Mouse (Mus musculus): ENCODE measurements around the gene Gipc1. TPM values are rescaled to one million over a fixed set of nuclear protein-coding genes. Genes with fewer than 3 reads are reported as not detected.

Gene Gipc1
- polyA plus RNA-seq, 1 experiment from 2014 or later = 119 TPM

DNA sequence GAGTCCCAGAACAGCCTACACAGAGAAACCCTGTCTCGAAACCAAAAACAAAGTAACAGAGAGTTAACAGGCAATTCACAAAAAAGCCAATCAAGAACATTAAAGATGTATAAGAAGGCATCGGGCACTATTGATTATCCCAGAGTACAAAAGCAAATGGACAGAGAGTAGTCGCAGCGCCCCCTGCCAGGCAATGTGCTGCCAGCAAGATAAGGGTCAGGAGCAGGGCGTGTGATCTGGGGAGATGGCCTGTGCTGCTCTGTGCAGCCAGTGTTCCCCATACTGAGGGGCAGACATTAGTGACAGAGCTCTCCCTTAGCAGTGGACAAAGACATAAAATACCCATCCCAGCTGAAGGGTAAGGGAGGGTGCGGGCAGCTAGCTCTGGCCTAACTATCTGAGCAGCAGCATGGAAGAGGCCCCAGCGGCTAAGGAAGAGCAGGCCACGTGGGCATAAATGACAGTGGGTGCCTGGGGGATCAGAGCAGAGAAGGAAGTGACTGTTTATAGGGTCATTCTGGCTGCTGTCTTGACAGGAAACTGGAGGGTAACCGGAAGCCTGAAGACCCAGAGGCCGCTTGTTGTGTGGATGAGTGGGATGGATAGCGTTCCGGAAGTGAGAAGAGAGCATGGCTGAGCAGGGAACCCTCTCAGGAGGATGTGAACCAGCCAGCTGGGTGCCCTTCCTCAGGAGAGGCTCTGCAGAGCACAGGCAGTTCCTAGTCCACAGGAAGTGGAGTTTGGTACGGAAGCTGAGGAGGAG lies 4.2 kb downstream of the Gipc1 start:
- no peak for ATAC-seq (ENCODE audit: low FRiP score)
- Histone ChIP-seq H3K4me2 (replicated peaks) (no peak overlapping the region), H3K4me3 (replicated peaks; ENCODE audit: low read length) (no peak overlapping the region), H3K27ac (no peak overlapping the region), H3K9me3 (ENCODE audit: control insufficient read depth, low read length) (no peaks in the 10 kb centered on the region), H3K4me1 (replicated peaks; ENCODE audit: control insufficient read depth, insufficient read depth, low read length) (peaks cover 25% of the 10 kb centered on the region), H3K27me3 (ENCODE audit: control insufficient read depth, insufficient read depth, low read length) (no peaks in the 10 kb centered on the region), H3K36me3 (replicated peaks; ENCODE audit: control insufficient read depth, insufficient read depth) (no peaks in the 10 kb centered on the region; the same call in 1 of the 2 replicates), H3K9ac (no peak overlapping the region)
- DNase-seq (ENCODE audit: low spot score) = no peak
- WGBS = 83% methylated on average over 13 of the region's 13 CpGs

- H3K4me1 ChIP-seq (replicated peaks; ENCODE audit: control insufficient read depth, insufficient read depth, low read length) = peaks cover 12% of the 10 kb centered on the region
- H3K4me3 ChIP-seq (replicated peaks; ENCODE audit: low read length) = no peak overlapping the region
- DNase-seq (ENCODE audit: low spot score) (no peak), ATAC-seq (ENCODE audit: low FRiP score) (0 out of 2 replicates have a peak, but pooled peaks have one; percentile 19)
- H3K27ac ChIP-seq = 0 out of 2 replicates have a peak overlapping the region, but pooled peaks have one; percentile 5
- H3K36me3 ChIP-seq (replicated peaks; ENCODE audit: control insufficient read depth, insufficient read depth) = peaks cover 16% of the 10 kb centered on the region
- peak overlapping the region; percentile 35; the same call in 1 of the 2 replicates for H3K9ac ChIP-seq
- no peaks in the 10 kb centered on the region for H3K27me3 ChIP-seq (ENCODE audit: control insufficient read depth, insufficient read depth, low read length)
- H3K4me2 ChIP-seq (replicated peaks) = peak overlapping the region; percentile 8; the same call in 1 of the 2 replicates
- 6% methylated on average over 8 of the region's 8 CpGs for WGBS
- no peaks in the 10 kb centered on the region for H3K9me3 ChIP-seq (ENCODE audit: control insufficient read depth, low read length)
Observed at GRCm38 (mm10) chr8:83660545-83660944, 8.1 kb downstream of the Gipc1 start.

GRCm38 (mm10) chr8:83660995-83661680 lies 8.7 kb downstream of the Gipc1 start:
- Histone ChIP-seq H3K4me3 (replicated peaks; ENCODE audit: low read length) (no peak overlapping the region), H3K9ac (peak overlapping the region; percentile 35; the same call in 1 of the 2 replicates), H3K27me3 (ENCODE audit: control insufficient read depth, insufficient read depth, low read length) (no peaks in the 10 kb centered on the region), H3K36me3 (replicated peaks; ENCODE audit: control insufficient read depth, insufficient read depth) (peaks cover 16% of the 10 kb centered on the region), H3K4me1 (replicated peaks; ENCODE audit: control insufficient read depth, insufficient read depth, low read length) (peaks cover 13% of the 10 kb centered on the region), H3K27ac (no peak overlapping the region), H3K4me2 (replicated peaks) (peak overlapping the region; percentile 8; the same call in 1 of the 2 replicates), H3K9me3 (ENCODE audit: control insufficient read depth, low read length) (no peaks in the 10 kb centered on the region)
- 20% methylated on average over 22 of the region's 22 CpGs for WGBS
- no peak for DNase-seq (ENCODE audit: low spot score)
- ATAC-seq (ENCODE audit: low FRiP score) = 0 out of 2 replicates have a peak, but pooled peaks have one; percentile 1

- Histone ChIP-seq H3K9me3 (ENCODE audit: control insufficient read depth, low read length) (no peaks in the 10 kb centered on the region), H3K27ac (no peak overlapping the region), H3K4me1 (replicated peaks; ENCODE audit: control insufficient read depth, insufficient read depth, low read length) (peaks cover 23% of the 10 kb centered on the region), H3K36me3 (replicated peaks; ENCODE audit: control insufficient read depth, insufficient read depth) (peaks cover 16% of the 10 kb centered on the region), H3K27me3 (ENCODE audit: control insufficient read depth, insufficient read depth, low read length) (no peaks in the 10 kb centered on the region), H3K4me3 (replicated peaks; ENCODE audit: low read length) (no peak overlapping the region), H3K4me2 (replicated peaks) (no peak overlapping the region), H3K9ac (no peak overlapping the region)
- DNase-seq (ENCODE audit: low spot score) (peak; percentile 87), ATAC-seq (ENCODE audit: low FRiP score) (peak; percentile 7; the same call in 1 of the 2 replicates)
- 8% methylated on average over 4 of the region's 4 CpGs for WGBS
Observed at GRCm38 (mm10) chr8:83662421-83662826, 9.9 kb downstream of the Gipc1 start.

DNA sequence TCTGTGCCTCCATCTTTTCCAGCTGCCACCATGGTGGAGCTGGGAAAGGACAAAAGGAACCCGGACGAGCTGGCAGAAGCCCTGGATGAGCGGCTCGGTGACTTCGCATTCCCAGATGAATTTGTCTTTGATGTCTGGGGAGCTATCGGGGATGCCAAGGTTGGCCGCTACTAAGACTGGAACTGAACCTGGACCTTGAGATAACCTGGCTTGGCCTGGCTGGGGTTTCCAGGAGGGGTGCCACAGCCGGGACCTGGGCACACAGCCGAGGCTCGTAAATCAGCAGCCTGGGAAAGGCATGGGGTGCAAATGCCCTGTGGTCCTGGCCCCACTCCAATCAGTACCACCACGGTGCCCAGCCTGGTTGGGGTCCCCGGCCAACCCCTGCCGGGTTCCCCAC lies 11.6 kb downstream of the Gipc1 start:
- DNase-seq (ENCODE audit: low spot score) = no peak
- no peak overlapping the region for H3K4me2 ChIP-seq (replicated peaks)
- H3K9me3 ChIP-seq (ENCODE audit: control insufficient read depth, low read length) = no peaks in the 10 kb centered on the region
- no peaks in the 10 kb centered on the region; the same call in 1 of the 2 replicates for H3K27me3 ChIP-seq (ENCODE audit: control insufficient read depth, insufficient read depth, low read length)
- no peak overlapping the region for H3K4me3 ChIP-seq (replicated peaks; ENCODE audit: low read length)
- no peak for ATAC-seq (ENCODE audit: low FRiP score)
- H3K4me1 ChIP-seq (replicated peaks; ENCODE audit: control insufficient read depth, insufficient read depth, low read length) = peaks cover 32% of the 10 kb centered on the region
- no peak overlapping the region for H3K27ac ChIP-seq
- peaks cover 16% of the 10 kb centered on the region for H3K36me3 ChIP-seq (replicated peaks; ENCODE audit: control insufficient read depth, insufficient read depth)
- whole genome bisulfite sequencing = 92% methylated on average over 13 of the region's 13 CpGs
- 0 out of 2 replicates have a peak overlapping the region, but pooled peaks have one; percentile 5 for H3K9ac ChIP-seq

DNA sequence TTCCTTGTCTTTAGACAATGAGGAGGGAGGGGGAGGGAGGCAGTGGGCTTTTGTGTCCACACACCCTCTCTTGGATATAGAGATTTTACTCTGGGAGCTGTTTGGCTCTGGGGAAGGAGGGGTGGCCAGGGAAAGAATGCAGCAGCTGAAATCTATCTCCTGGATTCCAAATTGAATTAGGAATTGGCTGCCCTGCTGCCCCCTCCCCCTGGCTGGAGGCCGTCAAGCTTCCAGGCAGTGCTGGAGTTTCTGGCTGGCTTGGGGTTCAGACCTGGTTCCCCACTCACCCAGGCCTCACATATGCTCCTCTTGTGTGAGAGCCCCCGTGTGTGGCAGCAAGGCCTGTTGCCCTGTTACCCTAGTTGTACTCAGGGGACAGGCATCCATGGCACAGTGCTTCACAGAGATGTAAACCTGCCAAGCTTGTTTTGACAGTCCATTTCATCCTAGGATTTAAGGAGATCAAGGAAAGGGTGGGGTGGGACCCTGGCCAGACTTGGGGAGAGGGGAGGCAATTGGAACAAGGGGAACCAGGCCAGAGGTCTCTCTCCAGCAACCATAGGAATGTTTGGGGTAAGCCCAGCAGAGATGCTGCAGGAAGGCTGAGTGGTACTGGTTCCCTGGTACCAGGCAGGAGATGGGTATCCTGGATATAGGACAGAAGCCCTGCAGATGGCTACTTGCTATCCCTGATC lies 12.6 kb downstream of the Gipc1 start:
- H3K9me3 ChIP-seq (ENCODE audit: control insufficient read depth, low read length) = no peaks in the 10 kb centered on the region
- H3K4me1 ChIP-seq (replicated peaks; ENCODE audit: control insufficient read depth, insufficient read depth, low read length) = peaks cover 32% of the 10 kb centered on the region
- no peak overlapping the region for H3K4me2 ChIP-seq (replicated peaks)
- H3K27me3 ChIP-seq (ENCODE audit: control insufficient read depth, insufficient read depth, low read length) = no peaks in the 10 kb centered on the region; the same call in 1 of the 2 replicates
- H3K27ac ChIP-seq = no peak overlapping the region
- H3K36me3 ChIP-seq (replicated peaks; ENCODE audit: control insufficient read depth, insufficient read depth) = peaks cover 19% of the 10 kb centered on the region
- 60% methylated on average over 2 of the region's 2 CpGs for WGBS
- H3K4me3 ChIP-seq (replicated peaks; ENCODE audit: low read length) = no peak overlapping the region
- no peak overlapping the region for H3K9ac ChIP-seq
- ATAC-seq (ENCODE audit: low FRiP score) = no peak
- no peak for DNase-seq (ENCODE audit: low spot score)

- no peak within 1 kb of the TSS; the same call in 1 of the 2 replicates for H3K9ac ChIP-seq
- no peaks in the 10 kb centered on the region for H3K9me3 ChIP-seq (ENCODE audit: control insufficient read depth, low read length)
- WGBS = 37% methylated on average over 14 of the region's 14 CpGs
- no peak within 1 kb of the TSS for H3K4me3 ChIP-seq (replicated peaks; ENCODE audit: low read length)
- peaks cover 23% of the 10 kb centered on the region for H3K4me1 ChIP-seq (replicated peaks; ENCODE audit: control insufficient read depth, insufficient read depth, low read length)
- ATAC-seq (ENCODE audit: low FRiP score) (no peak; the same call in 1 of the 2 replicates), DNase-seq (ENCODE audit: low spot score) (no peak)
- peaks cover 30% of the 10 kb centered on the region for H3K36me3 ChIP-seq (replicated peaks; ENCODE audit: control insufficient read depth, insufficient read depth)
- H3K27me3 ChIP-seq (ENCODE audit: control insufficient read depth, insufficient read depth, low read length) = no peaks in the 10 kb centered on the region; the same call in 1 of the 2 replicates
- no peak within 1 kb of the TSS for H3K27ac ChIP-seq
- no peak within 1 kb of the TSS for H3K4me2 ChIP-seq (replicated peaks)
Observed at GRCm38 (mm10) chr8:83665969-83666865, 13.7 kb downstream of the Gipc1 start, which contains the start of gene Ptger1. Gene Ptger1 (plus strand): TSS chr8:83666678.

- no peak overlapping the region for H3K9ac ChIP-seq
- H3K27me3 ChIP-seq (ENCODE audit: control insufficient read depth, insufficient read depth, low read length) = no peaks in the 10 kb centered on the region; the same call in 1 of the 2 replicates
- no peak overlapping the region for H3K4me3 ChIP-seq (replicated peaks; ENCODE audit: low read length)
- ATAC-seq (ENCODE audit: low FRiP score) = no peak
- H3K27ac ChIP-seq = no peak overlapping the region
- H3K36me3 ChIP-seq (replicated peaks; ENCODE audit: control insufficient read depth, insufficient read depth) = peaks cover 36% of the 10 kb centered on the region
- H3K4me1 ChIP-seq (replicated peaks; ENCODE audit: control insufficient read depth, insufficient read depth, low read length) = peaks cover 21% of the 10 kb centered on the region
- no peak for DNase-seq (ENCODE audit: low spot score)
- no peaks in the 10 kb centered on the region for H3K9me3 ChIP-seq (ENCODE audit: control insufficient read depth, low read length)
- no peak overlapping the region for H3K4me2 ChIP-seq (replicated peaks)
- 82% methylated on average over 3 of the region's 3 CpGs for WGBS
Observed at GRCm38 (mm10) chr8:83666866-83667234, 14.4 kb downstream of the Gipc1 start.
